Mouse (Mus musculus) lung, postnatal 0 days (tissue): Measurements from ENCODE around the gene Nab2. TPM values are rescaled to one million over a fixed set of nuclear protein-coding genes. Genes with fewer than 3 reads are reported as not detected.

Experiments
- ATAC-seq: fragments of 200-750 bp; cut with Nextera tagmentation; 2 replicates; pipeline ENCODE4 v1.8.0; 2017; ENCODE audit warnings: moderate library complexity
- DNase-seq: peaks from one replicate; pipeline ENCODE4 v3.0.0-alpha.2; 2016; ENCODE audit warnings: low spot score
- H3K27ac ChIP-seq: fragments of 300-500 bp; sonication (generic); 2 replicates; pipeline ENCODE4 v1.5.1; 2014; ENCODE audit warnings: antibody characterized with exemption, mild to moderate bottlenecking, low read length, mixed read lengths
- H3K27me3 ChIP-seq: fragments of 300-500 bp; sonication (generic); replicated peaks from 2 replicates; pipeline ENCODE4 v1.6.1; 2014; ENCODE audit warnings: low read length, mixed read lengths; ENCODE audit not compliant: insufficient read depth
- H3K36me3 ChIP-seq: fragments of 300-500 bp; sonication (generic); 2 replicates; pipeline ENCODE4 v1.6.1; 2014; ENCODE audit warnings: low read length, mixed read lengths; ENCODE audit not compliant: insufficient read depth
- H3K4me1 ChIP-seq: fragments of 300-500 bp; sonication (generic); 2 replicates; pipeline ENCODE4 v1.6.1; 2014; ENCODE audit warnings: antibody characterized with exemption, low read depth, low read length, mixed read lengths; ENCODE audit not compliant: insufficient read depth
- H3K4me2 ChIP-seq: fragments of 300-500 bp; sonication (generic); replicated peaks from 2 replicates; pipeline ENCODE4 v1.6.1; 2014; ENCODE audit warnings: low read depth, mild to moderate bottlenecking, low read length, moderate library complexity, mixed read lengths
- H3K4me3 ChIP-seq: fragments of 300-500 bp; sonication (generic); 2 replicates; pipeline ENCODE4 v1.5.1; 2014; ENCODE audit warnings: low read depth, low read length
- H3K9ac ChIP-seq: fragments of 300-500 bp; sonication (generic); replicated peaks from 2 replicates; pipeline ENCODE4 v1.6.1; 2014; ENCODE audit warnings: low read depth, mild to moderate bottlenecking
- H3K9me3 ChIP-seq: fragments of 300-500 bp; sonication (generic); 2 replicates; pipeline ENCODE4 v1.6.1; 2016; ENCODE audit warnings: low read length, mixed read lengths
- CTCF ChIP-seq: IDR thresholded peaks from 2 replicates; pipeline ENCODE4 v1.5.1; 2016; ENCODE audit warnings: antibody characterized with exemption, mild to moderate bottlenecking
- EP300 ChIP-seq: IDR thresholded peaks from 2 replicates; pipeline ENCODE4 v1.6.1; 2016; ENCODE audit warnings: antibody characterized with exemption, mild to moderate bottlenecking, control low read depth
- WGBS: fragments of 180-500 bp; shearing (Covaris S2); extraction: QIAGEN DNeasy Blood & Tissue Kit; methylation state at CpG from one replicate; pipeline ENCODE4 v1.1.7; 2014; 5-methylcytosine and 5-hydroxymethylcytosine counted together
- polyA plus RNA-seq: library from polyadenylated mRNA; unstranded; fragments of >200 nt; fragmentation: Nextera tagmentation; extraction: Ambion mirVana; gene quantifications from 2 replicates; pipeline ENCODE4 v1.2.1, GENCODE M21; 2015

The Nab2 gene
- polyA plus RNA-seq, 1 experiment from 2014 or later, result 8.4 TPM

DNA sequence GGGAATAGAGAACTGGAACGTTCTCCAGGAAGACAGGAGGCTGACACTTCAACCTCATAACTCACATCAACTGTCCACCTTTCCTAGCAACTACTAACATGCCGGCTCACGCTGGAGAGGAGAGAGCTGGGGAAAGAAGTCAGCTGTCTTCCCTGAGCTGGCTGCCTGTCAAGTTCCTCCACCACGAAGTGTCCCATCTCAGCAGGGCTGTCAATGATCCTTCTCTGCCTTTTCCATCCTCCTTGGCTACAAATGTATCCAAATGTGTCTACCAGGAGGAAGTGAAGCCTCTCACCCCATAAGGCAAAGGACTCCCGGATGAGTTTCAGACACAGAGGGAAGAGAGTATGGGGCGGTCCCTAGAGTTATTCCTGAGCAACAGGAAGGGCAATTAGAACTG, 50.2 kb downstream of the Nab2 start:
- TF ChIP-seq EP300 (no peak), CTCF (no peak)
- peak; percentile 76 for DNase-seq
- peaks cover 3% of the 10 kb centered on the region; the same call in 1 of the 2 replicates for H3K27me3 ChIP-seq
- no peak overlapping the region for H3K9ac ChIP-seq
- peak overlapping the region; percentile 86 for H3K27ac ChIP-seq
- no peaks in the 10 kb centered on the region for H3K36me3 ChIP-seq
- no peak for ATAC-seq
- peak overlapping the region; percentile 96 for H3K4me2 ChIP-seq
- H3K9me3 ChIP-seq, result no peaks in the 10 kb centered on the region
- H3K4me3 ChIP-seq, result no peak overlapping the region
- H3K4me1 ChIP-seq, result peaks cover 14% of the 10 kb centered on the region
- 20% methylated on average over 6 of the region's 6 CpGs for WGBS

GRCm38 (mm10) chr10:127617294-127617693, 51.1 kb downstream of the Nab2 start:
- Histone ChIP-seq H3K27ac (0 out of 2 replicates have a peak overlapping the region, but pooled peaks have one; percentile 38), H3K9me3 (no peaks in the 10 kb centered on the region), H3K4me2 (no peak overlapping the region), H3K9ac (no peak overlapping the region), H3K4me1 (peaks cover 14% of the 10 kb centered on the region), H3K27me3 (peaks cover 3% of the 10 kb centered on the region; the same call in 1 of the 2 replicates), H3K4me3 (no peak overlapping the region), H3K36me3 (no peaks in the 10 kb centered on the region)
- ATAC-seq (no peak), DNase-seq (no peak)
- no peak for TF ChIP-seq EP300
- no peak for TF ChIP-seq CTCF
- WGBS, result 17% methylated on average over 4 of the region's 4 CpGs

DNA sequence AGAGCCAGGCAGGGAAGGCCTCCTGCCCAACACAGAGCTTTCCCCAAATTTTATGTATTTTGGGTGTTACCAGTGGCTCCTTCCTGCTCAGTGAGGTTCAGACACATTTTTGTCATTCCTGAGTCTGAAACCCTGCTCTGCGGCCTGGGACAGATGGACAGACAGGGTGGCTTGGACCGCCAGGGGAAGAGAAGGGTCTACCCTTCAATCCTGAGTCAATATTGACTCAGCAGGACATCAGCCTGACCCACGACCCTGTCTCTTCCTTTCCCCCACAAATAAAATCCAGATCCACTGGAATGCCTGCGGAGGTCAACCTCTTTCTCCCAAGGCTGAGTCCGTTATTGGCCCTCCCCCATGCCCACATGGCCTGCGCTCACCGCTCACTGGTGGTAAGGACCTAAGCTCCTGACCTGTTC, 52.1 kb downstream of the Nab2 start:
- Histone ChIP-seq H3K27ac (peak overlapping the region; percentile 62), H3K4me3 (no peak overlapping the region), H3K27me3 (peaks cover 3% of the 10 kb centered on the region; the same call in 1 of the 2 replicates), H3K36me3 (0 out of 2 replicates have a peak, but pooled peaks cover 3% of the 10 kb centered on the region), H3K4me2 (no peak overlapping the region), H3K9me3 (no peaks in the 10 kb centered on the region), H3K4me1 (peaks cover 14% of the 10 kb centered on the region), H3K9ac (no peak overlapping the region)
- TF ChIP-seq CTCF, result no peak
- no peak for TF ChIP-seq EP300
- ATAC-seq (no peak), DNase-seq (no peak)
- 28% methylated on average over 6 of the region's 7 CpGs for WGBS

DNA sequence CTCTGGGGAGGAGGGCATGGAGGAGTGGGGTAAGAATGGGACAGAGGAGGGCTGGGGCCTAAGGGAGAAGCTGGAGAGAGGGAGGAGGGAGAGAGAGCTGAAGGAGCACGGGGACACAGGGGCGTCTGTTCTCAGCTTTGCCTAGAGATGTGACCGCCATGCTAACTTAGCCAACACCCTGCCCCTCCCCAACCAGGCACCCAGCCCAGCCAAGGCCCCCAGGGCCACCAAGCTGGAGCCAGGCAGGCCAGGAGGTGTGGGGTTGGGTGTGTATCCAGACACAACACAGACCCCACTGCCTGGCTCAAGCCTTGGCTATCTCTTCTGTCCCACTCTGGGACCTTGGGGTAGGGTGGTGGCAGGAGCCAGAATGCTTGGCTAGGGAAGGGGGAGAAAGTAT, 52.8 kb downstream of the Nab2 start:
- Histone ChIP-seq H3K9ac (no peak overlapping the region), H3K4me1 (peaks cover 14% of the 10 kb centered on the region), H3K4me2 (peak overlapping the region; percentile 22; the same call in 1 of the 2 replicates), H3K27ac (peak overlapping the region; percentile 62), H3K9me3 (no peaks in the 10 kb centered on the region), H3K36me3 (0 out of 2 replicates have a peak, but pooled peaks cover 4% of the 10 kb centered on the region), H3K27me3 (peaks cover 3% of the 10 kb centered on the region; the same call in 1 of the 2 replicates), H3K4me3 (no peak overlapping the region)
- ATAC-seq, result no peak
- no peak for DNase-seq
- no peak for TF ChIP-seq CTCF
- TF ChIP-seq EP300, result no peak
- WGBS, result 48% methylated on average over 3 of the region's 3 CpGs

DNA sequence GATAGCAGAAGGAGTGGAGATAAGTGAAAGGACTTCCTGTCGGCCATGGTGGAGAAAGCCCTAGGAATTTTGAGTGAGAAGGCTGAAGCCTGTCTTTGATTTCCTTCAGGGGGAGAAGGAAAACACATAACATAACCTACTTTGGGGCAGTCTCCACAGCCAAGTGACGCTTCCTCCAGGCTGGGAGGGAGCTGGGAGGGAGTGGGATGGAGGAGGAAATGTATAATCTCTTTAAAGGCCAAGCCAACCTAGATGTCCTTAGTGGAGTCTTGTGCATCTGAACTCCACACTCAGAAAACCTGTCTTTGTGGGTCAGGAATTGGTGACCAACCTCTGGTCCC, 53.4 kb downstream of the Nab2 start:
- TF ChIP-seq EP300, result no peak
- TF ChIP-seq CTCF, result no peak
- H3K27ac ChIP-seq, result peak overlapping the region; percentile 62
- H3K36me3 ChIP-seq, result 0 out of 2 replicates have a peak, but pooled peaks cover 4% of the 10 kb centered on the region
- 16% methylated on average over 2 of the region's 2 CpGs for whole genome bisulfite sequencing
- H3K4me1 ChIP-seq, result peaks cover 14% of the 10 kb centered on the region
- 0 out of 2 replicates have a peak overlapping the region, but pooled peaks have one; percentile 17 for H3K4me2 ChIP-seq
- ATAC-seq (no peak), DNase-seq (no peak)
- no peak overlapping the region for H3K9ac ChIP-seq
- H3K27me3 ChIP-seq, result peaks cover 3% of the 10 kb centered on the region; the same call in 1 of the 2 replicates
- H3K4me3 ChIP-seq, result no peak overlapping the region
- H3K9me3 ChIP-seq, result no peaks in the 10 kb centered on the region

GRCm38 (mm10) chr10:127614236-127615033, 53.9 kb downstream of the Nab2 start:
- peak; percentile 49 for DNase-seq
- peaks cover 14% of the 10 kb centered on the region for H3K4me1 ChIP-seq

More at GRCm38 (mm10) chr10:127614236-127615033, 53.9 kb downstream of the Nab2 start:
- Histone ChIP-seq H3K4me3 (no peak overlapping the region), H3K4me2 (peak overlapping the region; percentile 17; the same call in 1 of the 2 replicates), H3K27me3 (peaks cover 3% of the 10 kb centered on the region; the same call in 1 of the 2 replicates), H3K27ac (peak overlapping the region; percentile 62), H3K9ac (no peak overlapping the region), H3K9me3 (no peaks in the 10 kb centered on the region), H3K36me3 (0 out of 2 replicates have a peak, but pooled peaks cover 4% of the 10 kb centered on the region)
- TF ChIP-seq EP300, result no peak
- no peak for TF ChIP-seq CTCF
- WGBS, result 35% methylated on average over 12 of the region's 12 CpGs
- peak; percentile 39 for ATAC-seq
